Mouse (Mus musculus): ENCODE results near the gene Edem1.
"Not testable (repeated sequence)": the region's sequence is repeated elsewhere in the genome, so short reads cannot be mapped to it uniquely, and the experiment has no call there.

Edem1 gene

DNA sequence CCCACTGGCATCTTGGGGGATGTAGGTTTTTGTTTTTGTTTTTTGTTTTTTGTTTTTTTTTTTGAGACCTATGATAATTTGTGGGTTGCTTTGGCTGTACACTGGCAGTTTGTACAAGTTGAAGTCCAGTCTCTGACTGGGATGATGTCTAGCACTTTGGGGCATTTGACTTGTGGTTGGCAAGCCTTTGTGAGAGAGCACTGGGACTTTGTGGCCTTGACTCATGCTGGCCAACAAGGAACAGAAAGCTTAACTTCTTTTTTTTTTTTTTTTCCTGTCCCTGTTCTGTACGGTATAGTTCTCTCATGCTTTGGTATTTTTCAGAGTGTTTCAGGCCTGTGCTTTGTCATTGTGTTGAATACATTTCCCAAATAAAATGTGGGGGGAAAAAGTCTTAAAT lies 3.7 kb downstream of the Edem1 start:
- no peak for DNase-seq

GRCm38 (mm10) chr6:108832989-108833388 lies 4.5 kb downstream of the Edem1 start:
- no peak for DNase-seq

GRCm38 (mm10) chr6:108833963-108834697 lies 5.7 kb downstream of the Edem1 start:
- no peak for DNase-seq

DNA sequence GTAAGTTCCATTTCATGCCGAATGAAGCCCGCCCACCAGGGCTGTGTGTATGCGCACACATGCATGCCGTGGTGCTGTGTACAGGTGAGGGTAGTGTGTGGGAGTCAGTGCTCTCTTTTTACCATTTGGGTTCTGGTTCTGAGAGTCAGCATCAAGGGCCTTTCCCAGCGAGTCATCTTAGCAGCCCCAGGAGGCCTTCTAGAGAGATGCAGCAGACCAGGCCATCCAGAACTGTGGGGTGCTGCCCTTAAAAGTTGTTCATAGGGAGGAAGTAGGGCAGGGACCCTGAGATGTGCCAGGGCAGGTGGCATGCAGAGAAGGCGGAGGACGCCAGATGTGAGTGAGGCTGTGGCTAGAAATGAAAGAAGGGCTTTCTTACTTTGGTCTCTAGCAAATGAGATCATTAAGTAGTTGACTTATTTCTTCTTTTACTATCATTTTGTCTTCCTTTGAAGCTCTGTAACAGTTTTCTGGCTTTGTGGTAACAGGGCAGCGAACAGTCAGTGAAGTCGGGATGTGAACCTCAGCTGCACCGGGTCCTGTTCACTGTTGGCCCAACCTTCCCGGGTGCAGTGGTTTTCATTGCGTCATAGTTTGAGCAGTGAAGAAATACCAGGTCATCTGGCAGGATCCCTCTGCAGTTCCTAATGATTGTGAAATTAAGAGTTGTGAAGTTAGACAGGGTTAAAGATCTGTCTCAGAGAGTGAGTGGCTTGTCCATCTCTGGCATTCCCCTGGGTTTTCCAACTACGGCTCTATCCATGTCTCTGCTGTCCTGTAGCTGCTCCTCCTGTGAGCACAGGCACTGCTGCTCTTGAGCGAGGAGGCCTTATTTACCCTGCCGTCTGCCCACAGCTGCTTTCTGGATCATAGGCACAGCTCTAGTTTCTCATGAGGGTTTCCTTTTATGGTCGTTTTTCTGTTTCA lies 7.6 kb downstream of the Edem1 start:
- DNase-seq, result no peak

- no peak for DNase-seq
These were observed 8.6 kb downstream of the Edem1 start for GRCm38 (mm10) chr6:108837081-108837480.

DNA sequence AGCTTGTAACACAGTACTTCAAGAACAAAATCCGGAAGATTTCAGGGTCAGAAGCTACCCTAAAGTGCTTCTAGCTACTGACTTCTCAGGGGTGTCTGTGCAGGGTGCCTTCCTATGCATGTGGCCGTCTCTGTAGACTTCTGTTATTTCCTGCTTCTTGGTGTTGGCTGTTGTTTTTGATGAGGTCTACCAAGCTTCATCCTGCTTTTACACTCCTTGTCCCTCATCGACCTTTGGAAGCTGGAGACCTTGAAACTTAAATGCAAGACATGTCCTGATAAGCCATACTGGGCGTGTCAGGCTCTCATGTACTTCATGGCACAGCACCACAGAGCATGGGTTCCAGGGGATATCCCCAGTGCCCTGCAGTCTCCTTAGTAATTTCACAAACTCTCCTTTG lies 9.5 kb downstream of the Edem1 start:
- DNase-seq, result no peak

GRCm38 (mm10) chr6:108839432-108839831 lies 11.0 kb downstream of the Edem1 start:
- DNase-seq, result no peak

DNA sequence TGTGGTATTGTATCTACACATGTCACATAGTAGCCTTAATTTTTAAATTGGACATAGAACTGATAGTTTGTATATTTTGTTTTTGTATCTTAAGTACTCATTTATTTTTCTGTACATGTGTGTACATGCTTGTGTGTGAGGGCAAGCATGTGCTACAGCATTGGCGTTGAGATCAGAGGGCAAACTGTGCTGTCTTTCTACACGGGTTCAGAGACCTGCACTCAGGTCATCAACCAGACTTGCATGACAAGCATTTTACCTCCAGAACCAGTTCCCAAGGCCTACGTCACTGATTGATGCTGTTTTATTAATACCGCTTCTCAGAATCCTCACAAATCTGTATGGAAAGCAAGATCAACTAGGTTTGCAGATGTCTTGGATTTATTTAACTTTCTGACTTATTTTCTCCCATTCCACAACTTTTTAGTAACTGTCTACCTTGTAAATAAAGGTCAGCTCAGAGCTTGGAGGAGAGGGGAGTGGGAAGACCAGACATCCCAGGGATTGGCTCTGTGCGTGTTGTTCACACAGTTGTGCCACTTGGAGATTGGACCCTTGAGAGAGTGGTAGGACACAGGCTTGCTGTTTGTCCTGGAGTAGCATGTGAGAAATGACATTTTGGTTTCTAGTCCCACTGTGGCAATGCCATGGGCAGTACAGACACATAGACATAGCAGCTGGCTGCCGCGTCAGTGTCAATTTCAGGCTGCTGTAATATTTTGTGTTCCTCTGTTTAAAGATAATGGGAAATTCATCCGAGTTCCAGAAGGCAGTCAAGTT lies 12.6 kb downstream of the Edem1 start:
- no peak for DNase-seq

GRCm38 (mm10) chr6:108843664-108844063 lies 15.2 kb downstream of the Edem1 start:
- DNase-seq, result no peak

GRCm38 (mm10) chr6:108844093-108844492 lies 15.7 kb downstream of the Edem1 start:
- DNase-seq, result no peak

- DNase-seq, result no peak
These were observed 16.3 kb downstream of the Edem1 start for GRCm38 (mm10) chr6:108844771-108845170.

DNA sequence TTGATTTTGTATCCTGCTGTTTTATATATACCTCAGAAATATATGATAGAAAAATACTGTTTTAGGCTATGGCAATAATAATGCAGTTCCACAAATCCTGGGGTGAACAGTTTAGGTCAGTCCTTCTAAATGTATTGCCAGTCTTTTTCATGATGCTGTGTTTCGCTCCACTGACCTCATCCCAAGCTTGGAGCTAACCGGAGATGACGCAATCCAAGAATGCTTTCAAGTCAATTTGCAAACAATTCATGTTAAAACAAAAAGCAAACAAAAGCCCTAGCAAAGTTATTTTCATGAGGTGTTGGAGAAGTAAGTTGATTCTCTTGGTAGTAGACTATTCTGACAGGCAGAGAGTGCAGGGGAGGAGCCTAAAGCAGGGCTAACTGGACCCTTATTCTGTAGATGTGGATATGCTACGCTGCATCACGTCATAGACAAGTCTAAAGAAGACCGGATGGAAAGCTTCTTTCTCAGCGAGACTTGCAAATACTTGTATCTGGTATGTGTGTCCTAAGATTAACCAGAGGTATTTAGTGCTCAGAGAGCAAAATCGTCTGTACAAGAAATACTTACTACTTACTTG lies 23.7 kb downstream of the Edem1 start:
- no peak for DNase-seq

DNA sequence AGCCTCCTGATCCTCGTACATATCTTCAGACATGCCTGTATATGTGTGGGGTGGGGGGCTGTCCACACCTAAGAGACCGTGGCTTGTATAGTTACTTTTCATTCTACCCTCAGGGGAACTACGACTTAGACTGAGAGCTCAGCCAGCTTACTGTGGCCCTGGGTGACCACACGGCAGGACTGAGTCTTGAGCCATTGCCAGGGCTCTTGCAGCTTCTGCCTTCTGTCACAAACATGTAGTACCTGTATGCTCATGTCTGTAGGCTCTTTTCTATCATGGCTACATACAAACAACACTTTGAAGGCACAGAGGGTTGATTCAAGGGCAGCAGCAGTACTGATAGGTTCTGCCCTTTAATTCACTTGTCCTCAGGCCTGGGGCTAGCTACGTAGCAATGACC lies 24.5 kb downstream of the Edem1 start:
- no peak for DNase-seq

GRCm38 (mm10) chr6:108858583-108858982 lies 30.1 kb downstream of the Edem1 start:
- no peak for DNase-seq

DNA sequence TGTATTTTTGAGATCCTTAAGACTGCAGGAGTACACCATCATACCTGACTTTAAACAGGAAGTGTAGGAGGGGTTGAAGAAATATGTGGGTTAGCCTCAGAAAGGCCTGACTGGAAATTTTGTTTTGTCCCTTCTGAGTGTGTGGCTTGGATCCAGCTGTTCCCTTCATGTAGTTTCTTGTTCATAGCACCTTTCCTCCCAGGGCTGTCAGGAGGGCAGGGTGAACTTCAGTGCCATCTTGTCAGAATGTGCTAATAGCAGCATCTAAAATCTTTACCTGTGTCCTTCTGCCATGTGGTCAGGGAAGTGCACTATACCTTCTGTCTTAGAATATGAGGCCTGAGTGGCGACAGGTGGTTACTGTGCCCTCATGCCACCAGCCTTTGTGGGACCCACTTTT lies 32.8 kb downstream of the Edem1 start:
- DNase-seq, result no peak

DNA sequence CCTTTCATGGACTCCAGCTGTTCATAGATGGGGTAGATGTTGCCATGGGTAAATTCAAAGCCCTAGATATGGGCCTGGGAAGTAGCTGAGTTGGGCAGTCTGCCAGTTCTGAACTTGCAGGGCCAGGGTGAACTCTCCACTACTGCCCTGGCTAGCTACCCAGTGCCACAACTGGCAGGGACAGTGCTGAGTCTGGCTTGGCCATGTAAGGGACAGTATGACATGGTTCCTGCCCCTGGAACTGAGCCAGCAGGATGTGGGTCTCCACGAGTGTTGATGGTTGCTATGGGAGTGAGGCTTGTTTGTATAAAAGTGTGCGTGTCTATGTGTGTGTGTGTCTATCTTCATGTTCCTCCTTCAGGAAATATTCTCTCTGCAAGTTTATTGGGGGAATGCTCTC lies 34.1 kb downstream of the Edem1 start:
- no peak for DNase-seq

GRCm38 (mm10) chr6:108866317-108866716 lies 37.9 kb downstream of the Edem1 start:
- no peak for DNase-seq

- DNase-seq, result not testable (repeated sequence)
These were observed 40.6 kb downstream of the Edem1 start for GRCm38 (mm10) chr6:108869031-108869430.

DNA sequence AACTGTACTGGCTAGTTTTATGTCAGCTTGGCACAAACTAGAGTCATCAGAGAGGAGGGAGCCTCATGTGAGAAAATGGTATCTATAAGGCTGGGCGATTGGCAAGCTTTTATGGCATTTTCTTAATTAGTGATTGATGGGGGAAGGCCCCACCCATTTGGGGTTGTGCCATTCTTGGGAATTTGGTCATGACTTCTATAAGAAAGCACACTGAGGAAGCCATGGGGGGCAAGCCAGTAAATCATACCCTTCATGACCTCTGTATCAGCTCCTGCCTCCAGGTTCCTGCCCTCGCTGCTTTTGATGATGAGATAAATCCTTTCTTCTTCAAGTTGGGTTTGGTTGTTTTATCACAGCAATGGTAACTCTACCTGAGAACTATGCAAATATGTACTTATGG lies 42.0 kb downstream of the Edem1 start:
- no peak for DNase-seq

DNA sequence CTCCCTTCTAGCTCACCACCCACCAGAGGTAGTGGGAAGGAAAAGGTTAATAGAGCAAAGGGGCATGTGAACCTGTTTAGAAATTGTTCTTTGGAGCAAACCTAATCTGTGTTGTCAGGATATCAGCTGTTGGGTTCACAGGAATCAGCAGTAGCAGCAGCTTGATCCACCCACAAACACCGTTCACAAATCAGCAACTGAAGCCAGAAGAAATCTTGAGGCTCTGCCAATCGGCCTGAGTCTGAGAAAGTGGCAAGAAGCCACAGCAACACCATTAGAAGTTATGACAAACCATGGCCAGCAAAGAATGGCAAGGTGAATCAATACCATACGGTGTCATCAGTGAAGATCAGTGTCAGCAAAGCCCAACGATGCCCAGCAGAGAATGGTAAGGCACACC lies 42.8 kb downstream of the Edem1 start:
- no peak for DNase-seq

DNA sequence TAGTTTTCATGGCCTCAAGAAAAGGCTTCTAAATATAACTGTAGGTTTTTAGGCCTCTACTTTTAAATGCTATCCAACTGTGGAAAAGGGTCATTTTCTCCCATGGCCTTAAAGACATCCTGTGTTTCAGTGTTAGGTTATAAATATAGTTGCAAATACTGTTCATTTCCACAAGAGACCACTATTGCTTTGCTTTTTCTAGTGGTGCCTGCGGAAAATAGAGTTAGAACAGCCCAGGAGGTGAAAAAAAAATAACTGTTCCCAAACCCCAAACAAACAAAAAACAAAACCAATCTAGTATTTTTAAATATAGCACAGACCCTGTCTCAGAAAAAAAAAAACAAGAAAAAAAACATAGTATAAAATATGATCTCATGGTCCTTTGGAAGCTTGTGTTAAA lies 46.9 kb downstream of the Edem1 start:
- no peak for DNase-seq

- peak; percentile 36 for DNase-seq
These were observed 47.6 kb downstream of the Edem1 start for GRCm38 (mm10) chr6:108876052-108876451.

DNA sequence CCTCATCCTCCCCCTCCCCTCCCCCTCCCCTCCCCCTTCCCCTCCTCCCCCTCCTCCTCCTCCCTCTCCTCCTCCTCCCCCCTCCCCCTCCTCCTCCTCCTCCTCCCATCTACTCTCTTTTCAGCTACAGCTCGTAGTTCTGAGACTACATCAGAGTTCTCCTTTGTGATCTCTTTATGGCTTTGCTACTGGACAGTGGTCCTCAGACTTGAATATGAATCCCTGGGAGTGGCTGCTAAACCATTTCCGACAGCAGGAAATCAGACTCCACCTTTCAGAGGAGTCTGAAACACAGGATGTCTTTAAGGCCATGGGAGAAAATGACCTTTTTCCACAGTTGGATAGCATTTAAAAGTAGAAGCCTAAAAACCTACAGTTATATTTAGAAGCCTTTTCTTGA lies 48.0 kb downstream of the Edem1 start:
- DNase-seq, result peak; percentile 11

All from kidney, adult 11 months (tissue).